Mouse (Mus musculus): ENCODE data around the gene Slc6a1.

DNA sequence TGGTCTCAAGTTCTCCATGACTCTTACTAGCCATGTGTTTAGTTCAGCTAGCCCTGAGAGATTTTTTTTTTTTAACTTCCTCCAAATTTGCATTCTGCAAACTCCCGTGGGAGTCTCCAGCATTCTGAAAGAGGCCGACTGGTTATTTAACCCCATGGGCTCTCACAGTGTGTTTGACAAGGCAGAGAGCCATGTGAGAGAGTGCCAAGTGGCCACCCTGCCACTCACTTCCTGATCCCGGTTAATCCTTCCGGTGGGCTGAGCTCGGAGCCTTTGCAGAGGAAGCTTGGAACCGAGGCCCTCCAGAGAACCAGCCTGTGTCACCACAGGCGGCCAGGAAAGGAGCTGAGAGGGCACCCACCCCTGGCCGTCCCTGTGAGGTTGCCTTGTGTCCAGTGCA lies 11.1 kb downstream of the Slc6a1 start:
- TF ChIP-seq CTCF (IDR thresholded peaks at IDR 0.05; ENCODE audit: control insufficient read depth, insufficient read depth, insufficient replicate concordance, low read depth, low read length) (no peak), POLR2A (IDR thresholded peaks at IDR 0.05; ENCODE audit: control insufficient read depth, low read depth, low read length) (no peak)
